Mouse (Mus musculus) fibroblast of lung, adult 2 months (primary cell): ENCODE measurements around the gene Adgrl1.

Experiments used
- DNase-seq: peaks from one replicate; pipeline ENCODE4 v3.0.0-alpha.2; 2011; ENCODE audit warnings: low read depth

Gene Adgrl1

DNA sequence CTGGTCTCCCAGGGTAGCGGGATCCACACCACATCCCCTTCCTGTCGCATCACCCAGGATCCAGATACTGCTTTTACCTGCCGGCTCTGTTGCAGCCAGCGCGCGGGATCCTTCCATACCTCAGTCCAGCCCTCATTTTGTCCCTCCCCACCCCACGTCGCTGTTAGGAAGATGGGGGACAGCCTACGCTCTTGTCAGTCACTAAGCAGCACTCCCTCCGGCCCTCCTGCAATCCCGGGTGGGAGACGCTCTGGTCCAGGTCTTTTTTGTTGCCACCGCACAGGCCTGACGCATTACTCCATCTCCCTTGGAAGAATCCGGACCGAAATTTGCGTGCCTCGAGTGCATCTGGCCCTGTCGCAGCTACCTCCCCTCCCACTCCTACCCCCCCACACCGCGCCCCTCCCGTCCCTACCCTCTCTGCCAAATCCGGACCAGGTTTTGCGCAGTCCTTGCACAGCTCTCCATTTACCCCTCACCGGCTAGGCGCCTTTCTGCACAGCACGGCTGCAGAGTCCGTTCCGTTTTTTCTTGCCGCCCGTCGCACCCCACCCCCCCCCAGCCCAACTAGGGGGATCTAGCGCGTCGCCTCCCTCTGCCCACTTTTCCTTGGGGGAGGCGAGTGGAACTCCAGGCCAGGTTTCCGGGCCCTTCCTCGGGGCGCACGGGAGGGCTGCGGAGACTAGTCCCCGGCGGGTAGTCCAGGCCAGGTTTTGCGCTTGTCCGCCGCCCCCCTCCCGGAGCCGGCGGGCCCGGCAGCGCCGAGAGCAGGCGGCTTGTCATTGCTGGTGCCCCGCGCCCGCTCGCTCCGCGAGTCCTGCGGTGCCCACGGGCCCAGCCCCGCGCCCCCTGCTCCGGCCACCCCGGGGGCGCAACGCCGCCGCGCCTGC, at the start of gene Adgrl1:
Gene Adgrl1, plus strand, starts transcription at position 743 of the 890 bp plus-strand sequence.
- DNase-seq: peak; percentile 94

DNA sequence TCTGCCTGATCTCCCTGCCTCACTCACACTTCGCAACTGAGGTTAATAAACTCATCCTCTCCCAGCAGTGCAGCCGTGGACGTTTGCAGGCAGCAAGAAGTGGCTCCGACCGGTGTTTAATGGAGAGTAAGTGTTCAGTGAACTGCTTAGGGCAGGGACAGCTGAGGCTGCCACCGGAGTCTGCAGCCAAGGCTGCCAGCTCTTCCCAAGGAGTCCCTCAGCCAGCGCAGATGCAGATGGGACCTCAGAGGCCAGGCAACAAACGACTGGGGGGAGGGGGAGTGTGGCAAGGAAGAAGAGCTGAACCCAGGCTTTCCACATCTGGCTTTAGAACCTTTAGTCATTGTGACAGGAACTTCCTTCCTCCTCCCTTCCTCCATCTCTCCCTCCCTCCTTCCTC, 47.6 kb upstream of the Adgrl1 start:
- DNase-seq: no peak

DNA sequence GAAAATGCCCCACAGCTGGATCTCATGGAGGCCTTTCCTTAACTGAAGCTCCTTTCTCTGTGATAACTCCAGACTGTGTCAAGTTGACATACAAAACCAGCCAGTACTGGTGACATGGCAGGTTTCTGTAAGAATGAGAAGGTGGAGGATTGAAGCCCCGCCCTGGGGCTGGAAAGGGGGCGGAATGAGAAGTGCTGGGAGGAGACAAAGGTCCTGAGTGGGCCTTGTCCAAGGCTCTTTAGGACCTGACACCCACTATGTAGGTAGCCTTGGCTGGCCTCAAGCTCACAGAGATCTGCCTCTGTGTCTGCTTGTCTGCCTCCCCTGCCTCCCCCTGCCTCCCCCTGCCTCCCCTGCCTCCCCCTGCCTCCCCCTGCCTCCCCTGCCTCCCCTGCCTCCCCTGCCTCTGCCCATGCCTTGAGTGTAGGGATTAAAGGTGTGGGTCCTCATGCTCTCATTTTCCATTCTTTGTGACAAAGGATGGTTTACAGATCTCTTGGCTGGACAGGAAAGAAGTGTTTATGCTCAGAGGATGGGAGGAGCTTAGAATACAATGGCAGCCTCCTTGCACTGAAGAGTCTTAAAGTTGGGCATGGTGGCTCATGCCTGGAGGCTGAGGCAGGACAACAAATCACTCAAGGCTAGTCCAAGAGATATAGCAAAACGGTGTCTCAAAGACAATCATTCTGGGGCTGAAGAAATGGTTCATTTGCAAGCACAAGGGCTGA, 46.4 kb upstream of the Adgrl1 start:
- no peak for DNase-seq

DNA sequence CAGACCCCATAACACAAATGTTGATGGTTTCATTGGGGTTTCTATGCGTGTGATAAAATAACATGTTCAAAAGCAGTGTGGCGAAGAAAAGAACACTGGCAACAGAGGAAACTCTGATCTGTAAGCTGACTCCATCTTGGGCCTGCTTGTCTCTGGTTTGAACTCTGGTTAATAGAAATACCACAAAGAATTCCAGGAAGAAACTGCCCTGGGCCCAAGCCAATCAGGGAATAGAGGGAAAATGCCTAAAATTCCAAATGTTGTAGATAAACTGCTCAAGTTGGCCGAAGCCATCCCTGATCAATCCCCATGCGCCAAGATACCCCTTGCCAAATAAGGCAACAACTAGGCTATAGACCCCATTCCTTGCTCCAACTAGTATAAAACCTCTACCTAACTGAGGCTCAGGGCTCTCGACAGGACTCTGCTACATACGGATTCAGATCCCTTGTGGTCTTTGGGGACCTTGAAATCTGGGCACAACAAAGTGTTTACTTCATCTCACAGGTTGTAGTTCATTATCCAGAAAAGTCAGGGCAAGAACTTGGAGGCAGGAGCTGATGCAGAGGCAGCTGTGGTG, 43.3 kb upstream of the Adgrl1 start:
- no peak for DNase-seq

DNA sequence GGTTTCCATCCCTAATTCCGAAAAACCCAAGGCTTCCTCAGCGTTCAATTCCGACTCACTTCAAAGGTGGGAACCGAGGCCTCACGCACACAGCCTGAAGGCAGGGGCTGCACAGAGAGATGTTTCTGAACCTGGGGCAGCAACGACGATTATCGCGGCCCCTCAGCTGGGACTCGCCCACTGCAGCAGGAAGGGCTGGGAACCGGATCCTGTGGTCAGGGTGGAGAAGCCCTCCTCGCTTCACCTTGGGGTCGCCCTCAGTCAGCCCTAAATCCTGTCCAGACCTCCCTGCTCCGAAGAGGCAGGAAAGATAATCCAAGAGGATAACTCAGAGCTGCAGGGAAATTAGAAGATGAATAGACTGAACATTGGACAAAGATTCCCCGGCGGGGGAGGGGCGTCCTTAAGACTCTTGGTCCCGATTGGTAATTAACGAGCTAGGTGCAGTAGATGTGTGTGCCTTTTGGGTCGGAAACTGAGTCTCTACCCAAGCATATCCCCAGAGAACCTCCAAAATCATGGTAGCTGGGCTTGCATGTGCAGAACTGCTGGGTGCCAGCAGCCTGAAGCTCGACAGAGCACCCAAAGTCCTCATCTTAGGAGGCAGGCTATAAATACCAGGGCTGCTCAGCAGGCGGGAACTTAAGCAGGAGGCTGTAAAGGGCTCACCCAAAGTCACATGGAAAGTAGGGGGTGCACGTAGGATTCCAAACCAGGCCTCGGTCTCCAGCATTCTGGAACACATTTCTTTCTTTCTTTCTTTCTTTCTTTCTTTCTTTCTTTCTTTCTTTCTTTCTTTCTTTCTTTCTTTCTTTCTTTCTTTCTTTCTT, 37.3 kb upstream of the Adgrl1 start:
- DNase-seq: no peak

DNA sequence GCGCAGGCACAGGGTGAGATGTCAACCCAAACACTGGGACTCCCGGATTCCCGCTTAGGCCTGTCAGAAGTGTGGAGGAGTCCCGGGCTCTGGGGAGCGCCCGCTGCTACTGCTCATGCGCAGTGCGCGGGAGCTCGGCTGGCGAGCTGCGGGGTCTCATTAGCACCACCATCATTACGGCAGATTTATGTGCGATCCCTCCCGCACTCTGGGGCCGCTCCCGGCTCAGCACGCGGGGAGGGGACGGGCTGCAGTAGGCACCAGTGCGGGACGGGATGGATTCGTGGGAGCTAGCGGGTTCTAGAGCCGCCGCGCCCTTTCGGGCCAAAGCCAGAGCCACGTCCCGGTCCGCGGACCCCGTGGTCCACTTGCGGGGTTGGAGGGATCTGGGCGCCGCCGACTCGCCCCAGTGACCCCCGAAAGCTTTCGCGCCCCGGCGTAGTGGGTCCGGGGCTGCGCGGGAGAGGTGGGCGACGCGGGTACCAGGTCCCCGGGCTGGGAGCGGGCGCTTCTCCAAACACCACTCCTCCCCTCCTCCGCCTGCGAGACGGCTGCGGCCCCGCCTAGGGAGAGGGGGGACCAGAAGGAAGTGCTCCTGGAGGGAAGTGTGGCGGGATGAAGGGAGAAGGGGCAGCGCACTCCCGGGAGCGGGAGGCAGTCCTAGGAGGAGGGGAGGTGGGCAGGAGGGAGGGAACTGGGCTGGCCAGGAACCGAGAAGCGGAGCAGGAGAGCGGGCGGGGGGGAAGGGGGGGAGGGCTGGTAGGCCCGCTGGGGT, 24.8 kb upstream of the Adgrl1 start:
- DNase-seq: no peak

DNA sequence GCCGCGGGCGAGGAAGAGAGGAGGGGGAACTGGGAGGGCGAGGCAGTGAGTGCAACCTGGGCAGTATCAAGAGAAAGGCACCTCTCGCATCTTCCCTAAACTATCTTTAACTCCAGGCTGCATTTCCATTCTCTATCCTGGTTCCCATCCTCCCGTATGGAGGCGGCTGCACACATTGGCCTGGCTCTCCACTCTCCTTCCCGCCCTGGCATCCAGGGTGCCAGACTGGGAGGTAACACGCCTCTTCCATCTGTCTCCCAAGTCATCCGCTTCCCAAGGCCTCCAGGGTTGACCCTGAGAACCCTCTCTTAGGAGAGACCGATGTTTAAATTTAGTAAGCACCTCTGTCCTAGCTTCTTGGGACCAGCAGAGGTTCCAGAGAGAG, 24.3 kb upstream of the Adgrl1 start:
- DNase-seq: no peak

DNA sequence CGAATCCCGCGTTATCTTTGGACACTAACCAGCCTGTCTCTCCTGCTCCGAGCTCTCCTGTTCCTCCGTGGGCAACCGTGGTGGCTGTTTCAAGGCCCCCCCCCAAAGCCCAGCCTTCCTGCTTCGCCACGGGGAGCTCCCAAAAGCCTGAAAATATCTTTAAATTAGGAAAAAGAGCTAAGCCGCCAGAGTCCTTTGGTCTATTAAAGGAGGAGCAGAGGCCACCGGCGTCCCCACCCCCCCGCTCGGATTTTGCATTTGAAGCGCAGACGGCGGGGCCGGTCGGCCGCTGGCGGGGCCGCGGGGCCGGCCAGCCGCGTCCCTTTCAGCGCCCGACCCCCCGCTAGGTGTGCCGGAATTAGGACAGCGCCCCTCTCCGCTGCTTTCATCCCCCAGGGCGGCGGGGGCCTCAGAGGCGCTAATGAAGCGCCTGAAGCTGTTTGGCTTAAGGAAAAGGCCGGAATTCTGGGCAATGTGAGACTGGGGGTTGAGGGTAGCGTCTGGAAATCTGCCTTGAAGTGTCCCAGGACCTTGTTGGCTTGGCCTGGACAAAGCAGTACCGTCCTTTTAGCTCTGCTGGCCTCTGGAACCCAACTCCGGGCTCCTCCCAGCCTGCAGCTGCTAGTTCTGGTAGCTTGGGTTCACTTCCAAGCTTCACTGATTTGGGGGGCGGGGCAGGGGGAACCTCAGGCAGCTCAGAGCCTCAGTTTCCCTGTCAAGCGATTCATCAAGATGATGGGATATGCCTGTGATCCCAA, 23.6 kb upstream of the Adgrl1 start:
- DNase-seq: no peak

DNA sequence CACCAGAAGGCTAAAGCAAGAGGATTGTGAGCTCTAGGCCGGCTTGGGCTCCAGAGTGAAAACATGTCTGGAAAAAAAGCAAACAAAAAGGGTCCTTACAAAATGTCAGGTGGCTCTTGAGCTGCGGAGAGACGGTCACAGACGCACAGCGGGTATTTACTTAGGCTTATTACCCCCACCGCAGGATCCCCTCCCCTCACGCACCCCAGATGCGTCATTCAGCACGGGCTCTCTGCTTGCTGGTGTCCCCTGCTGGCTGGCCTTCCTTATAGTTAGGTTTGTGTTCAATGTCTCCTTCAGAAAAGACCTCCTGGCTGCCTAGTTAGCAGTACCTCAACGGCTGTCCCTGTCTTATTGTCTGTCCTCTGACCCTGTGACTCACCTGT, 23.1 kb upstream of the Adgrl1 start:
- no peak for DNase-seq

DNA sequence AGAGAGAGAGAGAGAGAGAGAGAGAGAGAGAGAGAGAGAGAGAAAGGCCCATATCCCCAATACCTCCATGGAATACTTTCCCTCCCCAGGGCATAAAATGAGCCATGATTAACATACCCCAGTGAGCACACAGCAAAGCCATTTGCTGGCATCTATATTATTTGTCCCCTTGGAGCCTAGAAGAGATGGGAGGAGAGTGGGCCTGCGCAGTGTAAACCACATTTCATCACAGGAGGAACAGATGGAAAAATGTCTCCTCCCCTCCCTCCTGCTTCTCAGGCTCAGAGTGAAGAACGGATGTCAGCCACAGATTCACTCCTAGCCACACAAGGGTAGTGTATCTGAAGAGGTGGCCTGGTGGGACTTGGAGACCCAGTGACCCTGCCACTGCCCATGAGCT, 11.5 kb upstream of the Adgrl1 start:
- no peak for DNase-seq

DNA sequence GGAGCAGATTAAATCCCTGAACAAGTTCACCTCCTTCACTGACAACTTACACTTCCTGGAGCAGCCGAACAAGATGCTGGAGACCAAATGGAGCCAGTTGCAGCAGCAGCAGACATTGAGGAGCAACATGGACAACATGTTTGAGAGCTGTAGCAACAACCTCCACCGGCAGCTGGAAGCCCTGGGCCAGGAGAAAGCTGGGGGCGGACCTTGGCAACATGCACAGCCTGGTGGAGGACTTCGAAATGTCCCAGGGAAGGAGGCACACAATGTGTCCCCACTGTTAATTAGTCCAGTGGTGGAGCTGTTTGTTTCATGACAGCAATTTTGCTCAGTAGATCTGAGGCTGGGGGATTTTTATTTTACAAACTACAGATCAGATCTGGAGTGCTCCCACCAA, 7.8 kb upstream of the Adgrl1 start:
- DNase-seq: no peak

DNA sequence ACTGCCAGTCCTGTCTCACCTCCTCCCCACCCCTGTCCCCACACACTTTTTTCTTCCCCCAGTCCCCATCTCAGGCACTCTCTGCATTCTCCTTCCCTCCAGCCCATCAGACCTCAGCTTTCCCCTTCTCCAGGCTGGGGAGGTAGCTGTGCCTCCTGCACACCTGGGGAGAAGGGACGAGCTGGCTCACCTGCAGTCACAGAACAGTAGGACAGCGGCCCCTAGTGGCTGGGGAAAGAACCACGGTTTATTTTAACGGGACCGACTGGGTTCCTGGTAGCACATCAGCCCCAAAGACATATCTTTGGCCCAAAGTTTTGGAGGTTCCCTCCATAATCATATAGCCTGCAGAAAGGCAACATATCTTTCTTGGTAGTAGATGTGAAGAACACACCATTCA, 6.0 kb upstream of the Adgrl1 start:
- no peak for DNase-seq

DNA sequence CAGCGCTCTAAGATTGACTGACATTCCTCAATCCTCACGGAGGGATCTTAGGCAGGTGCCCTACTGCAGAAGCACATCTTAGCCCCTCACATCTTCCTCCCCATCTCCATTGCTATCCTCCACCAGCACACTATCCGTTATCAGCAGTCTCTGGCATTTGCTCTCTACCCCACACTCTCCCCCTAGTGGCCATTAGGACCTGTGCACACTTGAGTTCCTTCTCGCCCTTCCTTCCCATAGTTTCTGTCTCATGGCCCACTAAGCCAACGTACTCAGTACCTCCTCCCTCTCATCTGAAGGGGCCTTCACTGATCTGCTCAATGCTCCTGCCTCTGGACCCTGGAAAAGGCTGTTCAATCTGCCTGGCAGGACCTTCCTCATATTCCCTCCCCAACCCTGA, 4.0 kb upstream of the Adgrl1 start:
- DNase-seq: no peak

DNA sequence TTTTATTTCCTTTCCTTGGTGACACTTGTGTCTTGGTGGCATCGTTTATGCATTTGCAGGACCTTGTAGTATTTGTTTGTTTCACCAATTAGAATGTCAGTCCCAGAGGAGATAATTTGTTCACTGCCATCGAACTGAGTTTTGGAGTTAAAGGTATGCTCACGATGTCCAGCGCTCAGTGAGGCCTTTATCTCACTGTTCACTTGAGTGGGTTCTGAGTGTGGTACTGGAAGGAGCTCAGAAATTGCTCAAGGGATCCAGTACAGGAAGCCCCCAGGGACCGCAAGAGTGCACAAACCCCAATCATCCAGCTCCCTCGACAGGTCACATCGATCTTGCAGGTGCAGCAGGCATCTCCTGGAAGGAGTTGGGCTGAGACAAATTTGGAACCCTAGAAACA, 3.4 kb upstream of the Adgrl1 start:
- no peak for DNase-seq

DNA sequence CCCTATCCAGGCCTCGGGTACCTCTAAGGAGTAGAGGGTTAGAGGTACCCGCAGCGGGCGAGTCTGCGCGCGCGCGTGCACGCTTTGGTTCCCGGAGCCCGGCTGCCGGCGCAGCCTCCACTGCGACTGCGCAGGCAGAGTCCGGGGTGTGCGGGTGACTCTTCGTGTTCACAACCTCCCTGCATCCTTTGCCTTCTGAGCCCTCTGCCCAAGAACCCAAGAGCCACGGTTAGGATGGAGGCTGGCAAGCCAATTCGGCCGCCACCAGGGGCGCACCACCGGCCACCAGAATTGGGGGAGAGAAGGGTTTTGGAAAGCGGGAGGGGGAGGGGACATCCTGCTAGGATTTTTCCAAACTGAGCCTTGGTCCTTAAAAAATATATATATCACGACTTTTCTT, 2.7 kb upstream of the Adgrl1 start:
- no peak for DNase-seq

DNA sequence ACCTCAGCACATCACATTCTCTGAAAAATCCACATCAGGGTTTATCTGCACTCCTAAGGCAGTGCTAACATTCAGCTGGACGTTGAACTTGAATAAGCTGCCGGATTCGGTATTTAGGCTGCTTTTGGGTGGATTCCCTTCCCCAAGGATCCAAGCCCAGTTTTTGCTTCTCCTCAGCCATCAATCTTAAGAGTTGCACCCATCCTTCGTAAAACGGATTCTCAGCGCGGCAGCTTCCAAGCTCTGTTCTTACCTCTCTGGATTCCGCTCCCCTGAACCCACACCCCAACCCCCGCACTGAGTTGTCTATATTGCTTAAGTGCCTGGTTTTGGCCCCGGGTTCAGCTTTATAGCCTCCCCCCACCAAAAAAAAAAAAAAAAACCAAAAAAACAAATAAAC, 1.4 kb upstream of the Adgrl1 start:
- DNase-seq: no peak

DNA sequence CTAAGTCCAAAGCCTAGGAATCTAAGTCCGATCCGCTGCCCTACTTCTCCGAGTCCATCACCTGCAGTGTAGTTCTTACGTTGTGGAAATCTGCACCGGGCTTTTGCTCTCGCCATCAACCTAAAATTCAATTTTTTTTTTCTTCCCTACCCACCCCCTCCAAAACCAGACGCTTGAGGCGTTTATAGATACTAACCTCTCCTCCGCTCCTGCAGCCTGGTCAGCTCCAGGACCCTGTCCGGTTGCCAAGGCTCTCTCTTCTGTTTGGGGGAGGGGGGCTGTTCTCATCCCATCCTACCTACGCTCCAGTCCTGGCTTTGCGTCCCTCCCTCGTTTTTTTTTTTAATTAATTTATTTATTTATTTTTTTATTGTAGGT, 931 bp upstream of the Adgrl1 start:
- DNase-seq: peak; percentile 65

DNA sequence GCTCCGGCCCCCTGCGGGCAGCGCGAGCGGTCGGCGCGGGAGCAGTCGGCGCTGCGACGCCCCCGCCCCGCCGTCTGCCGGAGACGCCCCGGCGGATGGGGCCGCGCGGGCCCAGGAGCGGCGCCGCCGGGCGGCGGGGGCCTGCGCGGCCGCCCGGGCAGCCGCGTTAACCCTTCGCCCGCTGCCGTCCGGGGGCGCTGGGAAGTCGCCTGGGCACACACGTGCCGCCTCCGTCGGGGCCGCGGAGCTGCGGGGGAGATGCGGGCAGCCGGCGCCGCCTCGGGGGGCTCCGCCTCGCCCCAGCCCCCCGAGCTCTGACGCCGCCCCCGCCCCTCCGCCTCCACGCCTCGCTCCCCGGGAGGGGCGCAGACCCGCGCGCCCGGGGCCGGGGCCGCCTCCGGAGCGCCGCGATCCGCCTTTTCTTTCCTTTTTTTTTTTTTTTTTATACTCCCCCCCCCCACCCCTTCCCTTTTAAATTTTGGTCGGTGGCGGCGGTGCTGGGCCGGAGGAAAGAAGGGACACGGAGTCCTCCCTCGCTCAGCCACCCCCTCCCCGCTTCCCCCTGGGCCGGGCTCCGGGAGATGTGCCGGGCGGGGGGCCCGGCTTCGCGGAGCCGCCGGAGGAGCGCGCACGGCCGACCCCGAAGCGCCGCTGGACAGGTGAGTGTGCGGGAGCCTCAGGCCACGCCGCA, 506 bp downstream of the Adgrl1 start:
- DNase-seq: no peak

DNA sequence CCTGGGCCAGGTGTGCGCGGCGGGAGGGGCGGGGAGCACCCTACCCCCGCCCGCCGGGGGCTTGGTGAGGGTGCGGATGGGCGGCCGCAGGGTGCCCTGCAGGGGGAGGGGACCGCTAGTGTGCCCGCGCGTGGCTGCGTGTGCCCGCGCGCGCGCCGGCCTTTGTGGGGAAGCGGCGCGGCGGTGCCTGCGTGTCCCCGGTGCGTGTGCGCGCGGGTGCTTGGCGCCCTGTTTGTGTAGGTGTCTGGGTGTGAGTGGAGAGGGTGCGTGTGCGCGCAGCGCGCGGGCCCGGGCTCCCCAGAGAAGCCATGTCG, 1.0 kb downstream of the Adgrl1 start:
- DNase-seq: no peak
